Mouse (Mus musculus): ENCODE measurements around the gene Zcwpw1.

GRCm38 (mm10) chr5:137756882-137757661 is 30.5 kb upstream of the Zcwpw1 start:
- no peak for TF ChIP-seq TCF12 (IDR thresholded peaks at IDR 0.05; ENCODE audit: insufficient read depth, poor library complexity, severe bottlenecking)
- TF ChIP-seq E2F4 (IDR thresholded peaks at IDR 0.05; ENCODE audit: insufficient read depth): no peak
- TF ChIP-seq MAX (IDR thresholded peaks at IDR 0.05; ENCODE audit: low read depth): no peak
